Mouse (Mus musculus): ENCODE measurements around the gene Krtap9-3. TPM values are rescaled to one million over a fixed set of nuclear protein-coding genes. Genes with fewer than 3 reads are reported as not detected.
A peak's percentile ranks its signal among the peaks of the same experiment; 100 is the strongest.
"Not testable (repeated sequence)": the region's sequence is repeated elsewhere in the genome, so short reads cannot be mapped to it uniquely, and the experiment has no call there.

The Krtap9-3 gene
- not detected in 2 replicates for polyA plus RNA-seq (2014; fragmentation: Nextera tagmentation; extraction: Ambion mirVana)

GRCm38 (mm10) chr11:99597742-99598141 lies at the start of gene Krtap9-3:
Krtap9-3 (minus strand) TSS chr11:99598105.
- H3K4me1 ChIP-seq (ENCODE audit: control insufficient read depth, insufficient read depth, low read length); ATAC-seq (replicated peaks; ENCODE audit: insufficient number of reproducible peaks, low FRiP score, low TSS enrichment, low read depth); H3K9me3 ChIP-seq (replicated peaks; ENCODE audit: control insufficient read depth, low read length); H3K27ac ChIP-seq (replicated peaks; ENCODE audit: low read depth, low read length); H3K9ac ChIP-seq (replicated peaks; ENCODE audit: low read length); H3K36me3 ChIP-seq (replicated peaks; ENCODE audit: control insufficient read depth, insufficient read depth, low read depth, low read length); H3K27me3 ChIP-seq (ENCODE audit: control insufficient read depth, insufficient read depth, low read length); H3K4me3 ChIP-seq (ENCODE audit: low read depth, low read length); DNase-seq (ENCODE audit: low spot score); H3K4me2 ChIP-seq (ENCODE audit: low read depth, low read length): not testable (repeated sequence)
- 92% methylated on average over 4 of the region's 6 CpGs for WGBS

GRCm38 (mm10) chr11:99646444-99646843 lies 48.5 kb upstream of the Krtap9-3 start:
- H3K4me3 ChIP-seq (ENCODE audit: low read depth, low read length) = no peak overlapping the region
- ATAC-seq (replicated peaks; ENCODE audit: insufficient number of reproducible peaks, low FRiP score, low TSS enrichment, low read depth) (no peak), DNase-seq (ENCODE audit: low spot score) (no peak)
- no peaks in the 10 kb centered on the region for H3K36me3 ChIP-seq (replicated peaks; ENCODE audit: control insufficient read depth, insufficient read depth, low read depth, low read length)
- no peak overlapping the region for H3K4me2 ChIP-seq (ENCODE audit: low read depth, low read length)
- 82% methylated on average over 15 of the region's 15 CpGs for WGBS
- H3K9me3 ChIP-seq (replicated peaks; ENCODE audit: control insufficient read depth, low read length) = no peaks in the 10 kb centered on the region
- no peak overlapping the region for H3K27ac ChIP-seq (replicated peaks; ENCODE audit: low read depth, low read length)
- H3K9ac ChIP-seq (replicated peaks; ENCODE audit: low read length) = no peak overlapping the region
- H3K27me3 ChIP-seq (ENCODE audit: control insufficient read depth, insufficient read depth, low read length) = no peaks in the 10 kb centered on the region
- no peaks in the 10 kb centered on the region for H3K4me1 ChIP-seq (ENCODE audit: control insufficient read depth, insufficient read depth, low read length)

GRCm38 (mm10) chr11:99644351-99644750 lies 46.4 kb upstream of the Krtap9-3 start:
- ATAC-seq (replicated peaks; ENCODE audit: insufficient number of reproducible peaks, low FRiP score, low TSS enrichment, low read depth) = no peak
- Histone ChIP-seq H3K27ac (replicated peaks; ENCODE audit: low read depth, low read length) (no peak overlapping the region), H3K4me3 (ENCODE audit: low read depth, low read length) (no peak overlapping the region), H3K9me3 (replicated peaks; ENCODE audit: control insufficient read depth, low read length) (no peaks in the 10 kb centered on the region), H3K4me2 (ENCODE audit: low read depth, low read length) (no peak overlapping the region), H3K9ac (replicated peaks; ENCODE audit: low read length) (no peak overlapping the region), H3K27me3 (ENCODE audit: control insufficient read depth, insufficient read depth, low read length) (no peaks in the 10 kb centered on the region), H3K36me3 (replicated peaks; ENCODE audit: control insufficient read depth, insufficient read depth, low read depth, low read length) (no peaks in the 10 kb centered on the region), H3K4me1 (ENCODE audit: control insufficient read depth, insufficient read depth, low read length) (no peaks in the 10 kb centered on the region)
- WGBS = 78% methylated on average over 3 of the region's 3 CpGs
- no peak for DNase-seq (ENCODE audit: low spot score)

- WGBS = 88% methylated on average over 9 of the region's 9 CpGs
These were observed 45.8 kb upstream of the Krtap9-3 start, which contains the start of gene Krtap4-7 for GRCm38 (mm10) chr11:99643635-99644139. Krtap4-7 (minus strand) TSS chr11:99644089.

GRCm38 (mm10) chr11:99640926-99641325 lies 43.0 kb upstream of the Krtap9-3 start:
- Histone ChIP-seq H3K27ac (replicated peaks; ENCODE audit: low read depth, low read length) (no peak overlapping the region), H3K9ac (replicated peaks; ENCODE audit: low read length) (no peak overlapping the region), H3K4me1 (ENCODE audit: control insufficient read depth, insufficient read depth, low read length) (no peaks in the 10 kb centered on the region), H3K36me3 (replicated peaks; ENCODE audit: control insufficient read depth, insufficient read depth, low read depth, low read length) (no peaks in the 10 kb centered on the region), H3K4me3 (ENCODE audit: low read depth, low read length) (no peak overlapping the region), H3K4me2 (ENCODE audit: low read depth, low read length) (no peak overlapping the region), H3K27me3 (ENCODE audit: control insufficient read depth, insufficient read depth, low read length) (no peaks in the 10 kb centered on the region), H3K9me3 (replicated peaks; ENCODE audit: control insufficient read depth, low read length) (no peaks in the 10 kb centered on the region)
- ATAC-seq (replicated peaks; ENCODE audit: insufficient number of reproducible peaks, low FRiP score, low TSS enrichment, low read depth) (no peak), DNase-seq (ENCODE audit: low spot score) (peak; percentile 32)
- 20% methylated on average over 1 of the region's 1 CpGs for WGBS

More at GRCm38 (mm10) chr11:99643635-99644139, 45.8 kb upstream of the Krtap9-3 start, which contains the start of gene Krtap4-7:
- not testable (repeated sequence) for H3K4me2 ChIP-seq (ENCODE audit: low read depth, low read length); DNase-seq (ENCODE audit: low spot score); H3K36me3 ChIP-seq (replicated peaks; ENCODE audit: control insufficient read depth, insufficient read depth, low read depth, low read length); H3K27me3 ChIP-seq (ENCODE audit: control insufficient read depth, insufficient read depth, low read length); H3K9ac ChIP-seq (replicated peaks; ENCODE audit: low read length); ATAC-seq (replicated peaks; ENCODE audit: insufficient number of reproducible peaks, low FRiP score, low TSS enrichment, low read depth); H3K27ac ChIP-seq (replicated peaks; ENCODE audit: low read depth, low read length); H3K4me3 ChIP-seq (ENCODE audit: low read depth, low read length); H3K4me1 ChIP-seq (ENCODE audit: control insufficient read depth, insufficient read depth, low read length); H3K9me3 ChIP-seq (replicated peaks; ENCODE audit: control insufficient read depth, low read length)

GRCm38 (mm10) chr11:99637086-99637485 lies 39.2 kb upstream of the Krtap9-3 start:
- 80% methylated on average over 1 of the region's 1 CpGs for WGBS
- Histone ChIP-seq H3K4me2 (ENCODE audit: low read depth, low read length) (no peak overlapping the region), H3K9ac (replicated peaks; ENCODE audit: low read length) (no peak overlapping the region), H3K27ac (replicated peaks; ENCODE audit: low read depth, low read length) (no peak overlapping the region), H3K36me3 (replicated peaks; ENCODE audit: control insufficient read depth, insufficient read depth, low read depth, low read length) (no peaks in the 10 kb centered on the region), H3K4me3 (ENCODE audit: low read depth, low read length) (no peak overlapping the region), H3K4me1 (ENCODE audit: control insufficient read depth, insufficient read depth, low read length) (no peaks in the 10 kb centered on the region), H3K9me3 (replicated peaks; ENCODE audit: control insufficient read depth, low read length) (no peaks in the 10 kb centered on the region), H3K27me3 (ENCODE audit: control insufficient read depth, insufficient read depth, low read length) (no peaks in the 10 kb centered on the region)
- no peak for ATAC-seq (replicated peaks; ENCODE audit: insufficient number of reproducible peaks, low FRiP score, low TSS enrichment, low read depth)
- DNase-seq (ENCODE audit: low spot score) = no peak

- H3K4me3 ChIP-seq (ENCODE audit: low read depth, low read length) = no peak within 1 kb of the TSS
- no peaks in the 10 kb centered on the region for H3K9me3 ChIP-seq (replicated peaks; ENCODE audit: control insufficient read depth, low read length)
- no peak for ATAC-seq (replicated peaks; ENCODE audit: insufficient number of reproducible peaks, low FRiP score, low TSS enrichment, low read depth)
- 38% methylated on average over 8 of the region's 8 CpGs for WGBS
- no peak within 1 kb of the TSS for H3K4me2 ChIP-seq (ENCODE audit: low read depth, low read length)
- DNase-seq (ENCODE audit: low spot score) = no peak
- no peaks in the 10 kb centered on the region for H3K36me3 ChIP-seq (replicated peaks; ENCODE audit: control insufficient read depth, insufficient read depth, low read depth, low read length)
- H3K27ac ChIP-seq (replicated peaks; ENCODE audit: low read depth, low read length) = no peak within 1 kb of the TSS
- H3K27me3 ChIP-seq (ENCODE audit: control insufficient read depth, insufficient read depth, low read length) = no peaks in the 10 kb centered on the region
- no peaks in the 10 kb centered on the region for H3K4me1 ChIP-seq (ENCODE audit: control insufficient read depth, insufficient read depth, low read length)
- H3K9ac ChIP-seq (replicated peaks; ENCODE audit: low read length) = no peak within 1 kb of the TSS
These were observed 36.8 kb upstream of the Krtap9-3 start, which contains the start of gene Krtap4-2 for GRCm38 (mm10) chr11:99634653-99635134. Krtap4-2 (minus strand) TSS chr11:99635084.

- Histone ChIP-seq H3K9ac (replicated peaks; ENCODE audit: low read length) (no peak overlapping the region), H3K4me1 (ENCODE audit: control insufficient read depth, insufficient read depth, low read length) (no peaks in the 10 kb centered on the region), H3K4me3 (ENCODE audit: low read depth, low read length) (no peak overlapping the region), H3K36me3 (replicated peaks; ENCODE audit: control insufficient read depth, insufficient read depth, low read depth, low read length) (no peaks in the 10 kb centered on the region), H3K9me3 (replicated peaks; ENCODE audit: control insufficient read depth, low read length) (no peaks in the 10 kb centered on the region), H3K27me3 (ENCODE audit: control insufficient read depth, insufficient read depth, low read length) (no peaks in the 10 kb centered on the region), H3K27ac (replicated peaks; ENCODE audit: low read depth, low read length) (no peak overlapping the region), H3K4me2 (ENCODE audit: low read depth, low read length) (no peak overlapping the region)
- DNase-seq (ENCODE audit: low spot score) (no peak), ATAC-seq (replicated peaks; ENCODE audit: insufficient number of reproducible peaks, low FRiP score, low TSS enrichment, low read depth) (no peak)
- WGBS = 60% methylated on average over 2 of the region's 2 CpGs
These were observed 35.4 kb upstream of the Krtap9-3 start for GRCm38 (mm10) chr11:99633293-99633692.

All from embryonic facial prominence, embryonic 11.5 days (tissue).